In the genomic region with DNA sequence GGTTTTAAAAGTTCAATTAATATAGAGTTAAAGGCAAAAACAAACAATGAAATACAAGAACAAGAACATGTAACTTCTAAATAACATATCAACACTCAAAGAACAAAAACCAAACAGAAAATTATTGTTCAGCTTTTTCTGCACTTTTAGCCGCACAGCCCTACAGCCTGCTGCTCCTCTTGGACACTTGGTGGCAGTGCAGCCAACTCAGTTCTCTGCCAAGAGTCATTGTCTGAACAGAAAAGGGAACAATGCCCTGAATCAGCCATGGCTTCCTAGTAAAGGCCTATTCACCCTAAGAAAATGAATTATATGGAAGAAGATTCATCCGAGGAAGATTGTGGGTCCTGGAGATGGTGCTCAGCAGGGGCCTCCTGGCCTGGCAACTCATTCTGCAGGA, we compare ENCODE assay signal across 32 mouse cellular contexts. TPM values are rescaled to one million over a fixed set of nuclear protein-coding genes. Genes with fewer than 3 reads are reported as not detected.
DNase-seq lines count a peak whose midpoint lies in the region; ATAC-seq and TF ChIP-seq lines count a peak whose summit lies in the region.
"Not testable (repeated sequence)": the region's sequence is repeated elsewhere in the genome, so short reads cannot be mapped to it uniquely, and the experiment has no call there.
"Had no signal": no experiment of that assay in that cellular context is flagged by ENCODE, and none has a peak within 500 bp of the region (broad histone marks: within the 10 kb centered on the region; RNA-seq: fewer than 3 reads in every experiment).

No protein-coding gene starts in this region.

- not testable (repeated sequence) for TF ChIP-seq POLR2A in ES-Bruce4 (IDR thresholded peaks at IDR 0.05; ENCODE audit: insufficient read depth, low read length)

- H3K4me1 ChIP-seq in ES-Bruce4 (ENCODE audit: control insufficient read depth, insufficient read depth, low read length); embryonic facial prominence, embryonic 11.5 days (ENCODE audit: control insufficient read depth, insufficient read depth, low read length); heart, postnatal 0 days (ENCODE audit: control insufficient read depth, insufficient read depth); kidney, postnatal 0 days (replicated peaks; ENCODE audit: insufficient read depth, low read length); lung, embryonic 14.5 days (ENCODE audit: insufficient read depth): not testable (repeated sequence)

- H3K9me3 ChIP-seq in ES-Bruce4 (replicated peaks; ENCODE audit: control insufficient read depth, insufficient read depth, low read length, poor library complexity, severe bottlenecking); embryonic facial prominence, embryonic 11.5 days (replicated peaks; ENCODE audit: control insufficient read depth, low read length); heart, postnatal 0 days (replicated peaks; ENCODE audit: control insufficient read depth, low read length); kidney, postnatal 0 days (replicated peaks; ENCODE audit: low read length); lung, embryonic 14.5 days (ENCODE audit: low read depth, low read length): not testable (repeated sequence)

- not testable (repeated sequence) for H3K9ac ChIP-seq in ES-Bruce4 (ENCODE audit: low read depth, poor library complexity, severe bottlenecking); embryonic facial prominence, embryonic 11.5 days (replicated peaks; ENCODE audit: low read length); heart, postnatal 0 days (replicated peaks; ENCODE audit: low read depth, low read length); kidney, postnatal 0 days (ENCODE audit: low read depth, low read length); lung, embryonic 14.5 days

- not testable (repeated sequence) for ATAC-seq in embryonic facial prominence, embryonic 11.5 days (replicated peaks; ENCODE audit: insufficient number of reproducible peaks, low FRiP score, low TSS enrichment, low read depth); heart, postnatal 0 days (ENCODE audit: insufficient read depth, low read depth); kidney, postnatal 0 days (replicated peaks; ENCODE audit: low FRiP score, low read depth); lung, embryonic 14.5 days (ENCODE audit: insufficient read depth)

- not testable (repeated sequence) for H3K27me3 ChIP-seq in ES-Bruce4 (ENCODE audit: control insufficient read depth, insufficient read depth, low read length, poor library complexity, severe bottlenecking); embryonic facial prominence, embryonic 11.5 days (ENCODE audit: control insufficient read depth, insufficient read depth, low read length); heart, postnatal 0 days (ENCODE audit: control insufficient read depth, insufficient read depth, low read length); kidney, postnatal 0 days (ENCODE audit: insufficient read depth, low read length); lung, embryonic 14.5 days (ENCODE audit: insufficient read depth, low read length)

- H3K4me3 ChIP-seq in ES-Bruce4 (ENCODE audit: low read depth, low read length); embryonic facial prominence, embryonic 11.5 days (ENCODE audit: low read depth, low read length); heart, postnatal 0 days (ENCODE audit: low read depth, low read length); kidney, postnatal 0 days (replicated peaks; ENCODE audit: low read depth, low read length); lung, embryonic 14.5 days (ENCODE audit: low read depth, low read length): not testable (repeated sequence)

- not testable (repeated sequence) for H3K27ac ChIP-seq in ES-Bruce4 (ENCODE audit: insufficient read depth, low read length); embryonic facial prominence, embryonic 11.5 days (replicated peaks; ENCODE audit: low read depth, low read length); heart, postnatal 0 days (ENCODE audit: low read depth); kidney, postnatal 0 days; lung, embryonic 14.5 days (ENCODE audit: low read depth)

- H3K4me2 ChIP-seq in embryonic facial prominence, embryonic 11.5 days (ENCODE audit: low read depth, low read length); heart, postnatal 0 days (ENCODE audit: low read depth, low read length); kidney, postnatal 0 days (ENCODE audit: low read length); lung, embryonic 14.5 days: not testable (repeated sequence)

- not testable (repeated sequence) for H3K36me3 ChIP-seq in ES-Bruce4 (ENCODE audit: control insufficient read depth, insufficient read depth, low read length, poor library complexity, severe bottlenecking); embryonic facial prominence, embryonic 11.5 days (replicated peaks; ENCODE audit: control insufficient read depth, insufficient read depth, low read depth, low read length); heart, postnatal 0 days (replicated peaks; ENCODE audit: control insufficient read depth, insufficient read depth, low read length); kidney, postnatal 0 days (ENCODE audit: insufficient read depth, low read length); lung, embryonic 14.5 days (ENCODE audit: insufficient read depth)

- TF ChIP-seq CTCF in ES-Bruce4 (IDR thresholded peaks at IDR 0.05; ENCODE audit: low read depth, low read length), result peak; percentile 22
- peak; percentile 30; the same call in 1 of the 2 replicates for TF ChIP-seq CTCF in heart, postnatal 0 days (IDR thresholded peaks at IDR 0.05; ENCODE audit: low read depth)
- TF ChIP-seq CTCF in kidney, postnatal 0 days (IDR thresholded peaks at IDR 0.05; ENCODE audit: low read depth), result peak; percentile 30; the same call in 1 of the 2 replicates
- TF ChIP-seq CTCF in lung, embryonic 14.5 days (IDR thresholded peaks at IDR 0.05; ENCODE audit: low read depth), result peak; percentile 24

- TF ChIP-seq EP300 in ES-Bruce4 (IDR thresholded peaks at IDR 0.05; ENCODE audit: insufficient read depth, low read depth, low read length); heart, postnatal 0 days (IDR thresholded peaks at IDR 0.05; ENCODE audit: low read depth): not testable (repeated sequence)

- 86% methylated on average over 2 of the region's 2 CpGs for WGBS in embryonic facial prominence, embryonic 11.5 days
- WGBS in heart, postnatal 0 days, result 58% methylated on average over 2 of the region's 2 CpGs
- 74% methylated on average over 2 of the region's 2 CpGs for WGBS in kidney, postnatal 0 days
- 60% methylated on average over 2 of the region's 2 CpGs for WGBS in lung, embryonic 14.5 days

- DNase-seq in cerebellum, postnatal 14 days, result peak; percentile 1 to 5
- peak; percentile 8 for DNase-seq in embryonic facial prominence, embryonic 11.5 days (ENCODE audit: low spot score)
- DNase-seq in heart, postnatal 0 days (ENCODE audit: low spot score), result peak; percentile 5
- DNase-seq in kidney, postnatal 0 days (ENCODE audit: low spot score), result not testable (repeated sequence)
- DNase-seq in lung, embryonic 14.5 days, result peak; percentile 10

RNA-seq across cellular contexts. Expression of a gene that starts 4.5 kb away (rescaled TPM):
- not detected in 2 replicates for polyA plus RNA-seq in ES-Bruce4 (2011; ENCODE audit: insufficient read depth, insufficient read length, low read depth, missing spikeins)
- not detected in 2 replicates for polyA plus RNA-seq in embryonic facial prominence, embryonic 11.5 days (2014; fragmentation: Nextera tagmentation; extraction: Ambion mirVana)
- not detected in 2 replicates for total RNA-seq in heart, postnatal 0 days (2014; rRNA removed; ENCODE audit: low replicate concordance)
- polyA plus RNA-seq in heart, postnatal 0 days (2015; fragmentation: Nextera tagmentation; extraction: Ambion mirVana), result not detected in 2 replicates
- polyA plus RNA-seq in kidney, postnatal 0 days (2015; fragmentation: Nextera tagmentation; extraction: Ambion mirVana), result not detected in 2 replicates
- polyA plus RNA-seq in lung, embryonic 14.5 days (2014; fragmentation: Nextera tagmentation; extraction: Ambion mirVana), result not detected in 2 replicates
- total RNA-seq: adrenal gland, postnatal 14 days; gastrocnemius, adult 18-20 months; gastrocnemius, postnatal 25 days; heart, postnatal 4 days; left cerebral cortex, postnatal 14 days; liver, adult 2 months; megakaryocyte, adult 5-6 weeks; MEL had no signal
- polyA plus RNA-seq: C2C12; forebrain, embryonic 13.5 days; frontal cortex, adult 2 months; heart, embryonic 11.5 days; heart, embryonic 16.5 days; hindbrain, embryonic 13.5 days; inflammation-experienced regulatory T-cells, adult 6 months; kidney, adult 2 months; kidney, embryonic 16.5 days; large intestine, adult 2 months; limb, embryonic 12.5 days; liver, adult 2 months; liver, embryonic 15.5 days; lung, embryonic 15.5 days; midbrain, embryonic 11.5 days; neural tube, embryonic 13.5 days; Patski; spleen, adult 2 months; thymus, adult 2 months had no signal

RNA-seq across cellular contexts. Expression of a gene that starts 33.5 kb away (rescaled TPM):
- polyA plus RNA-seq in ES-Bruce4 (2011; ENCODE audit: insufficient read depth, insufficient read length, low read depth, missing spikeins), result not detected in 2 replicates
- polyA plus RNA-seq in embryonic facial prominence, embryonic 11.5 days (2014; fragmentation: Nextera tagmentation; extraction: Ambion mirVana), result not detected in 2 replicates
- not detected in 2 replicates for total RNA-seq in heart, postnatal 0 days (2014; rRNA removed; ENCODE audit: low replicate concordance)
- polyA plus RNA-seq in heart, postnatal 0 days (2015; fragmentation: Nextera tagmentation; extraction: Ambion mirVana), result not detected in 2 replicates
- polyA plus RNA-seq in kidney, postnatal 0 days (2015; fragmentation: Nextera tagmentation; extraction: Ambion mirVana), result not detected in 2 replicates
- polyA plus RNA-seq in lung, embryonic 14.5 days (2014; fragmentation: Nextera tagmentation; extraction: Ambion mirVana), result not detected in 2 replicates
- total RNA-seq: adrenal gland, postnatal 14 days; gastrocnemius, adult 18-20 months; gastrocnemius, postnatal 25 days; heart, postnatal 4 days; left cerebral cortex, postnatal 14 days; liver, adult 2 months; megakaryocyte, adult 5-6 weeks; MEL had no signal
- polyA plus RNA-seq: C2C12; forebrain, embryonic 13.5 days; frontal cortex, adult 2 months; heart, embryonic 11.5 days; heart, embryonic 16.5 days; hindbrain, embryonic 13.5 days; inflammation-experienced regulatory T-cells, adult 6 months; kidney, adult 2 months; kidney, embryonic 16.5 days; large intestine, adult 2 months; limb, embryonic 12.5 days; liver, adult 2 months; liver, embryonic 15.5 days; lung, embryonic 15.5 days; midbrain, embryonic 11.5 days; neural tube, embryonic 13.5 days; Patski; spleen, adult 2 months; thymus, adult 2 months had no signal
